Mouse (Mus musculus): Measurements from ENCODE around the gene Vps35l.

DNA sequence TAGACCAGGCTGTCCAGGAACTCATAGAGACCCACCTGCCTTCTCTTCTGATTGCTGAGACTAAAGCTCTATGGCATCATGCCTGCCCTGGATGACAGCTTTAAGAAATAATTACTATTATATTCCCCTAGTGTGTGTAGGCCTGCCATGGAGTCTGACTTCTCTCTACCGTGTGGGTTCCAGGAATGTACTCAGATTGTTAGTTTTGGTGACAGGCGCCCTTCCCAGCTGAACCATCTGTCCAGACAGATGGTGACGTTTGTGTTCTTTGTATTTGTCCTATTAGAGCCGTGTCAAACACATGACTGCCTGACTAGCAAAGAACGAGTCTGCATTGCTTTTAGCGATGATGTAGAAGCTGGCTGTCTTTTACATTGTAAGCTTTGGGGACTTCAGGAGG, 38.5 kb downstream of the Vps35l start:
- TF ChIP-seq CTCF (IDR thresholded peaks at IDR 0.05; ENCODE audit: low read depth) (no peak), EP300 (IDR thresholded peaks at IDR 0.05; ENCODE audit: low read depth) (no peak)
